Mouse (Mus musculus): ENCODE results near the gene Micu1.

GRCm38 (mm10) chr10:59864232-59864875 is 162.1 kb downstream of the Micu1 start:
- TF ChIP-seq CTCF (IDR thresholded peaks at IDR 0.05; ENCODE audit: low read depth) (no peak), EP300 (optimal IDR thresholded peaks at IDR 0.05) (no peak)

Data from stomach, postnatal 0 days (tissue).